Mouse (Mus musculus) midbrain, embryonic 13.5 days (tissue): ENCODE data around the gene Ubxn4. TPM values are rescaled to one million over a fixed set of nuclear protein-coding genes. Genes with fewer than 3 reads are reported as not detected.
A peak's percentile ranks its signal among the peaks of the same experiment; 100 is the strongest.
"Not testable (repeated sequence)": the region's sequence is repeated elsewhere in the genome, so short reads cannot be mapped to it uniquely, and the experiment has no call there.

Experiments used
- ATAC-seq: fragments of 200-750 bp; cut with Nextera tagmentation; 2 replicates; pipeline ENCODE4 v1.8.0; 2017; ENCODE audit warnings: mild to moderate bottlenecking, moderate TSS enrichment, moderate library complexity
- H3K27ac ChIP-seq: fragments of 300-500 bp; sonication (generic); 2 replicates; pipeline ENCODE4 v1.5.1; 2015; ENCODE audit warnings: inconsistent platforms, mild to moderate bottlenecking, moderate library complexity
- H3K27me3 ChIP-seq: fragments of 300-500 bp; sonication (generic); 2 replicates; pipeline ENCODE4 v1.6.1; 2015; ENCODE audit warnings: mild to moderate bottlenecking, inconsistent platforms
- H3K36me3 ChIP-seq: fragments of 300-500 bp; sonication (generic); 2 replicates; pipeline ENCODE4 v1.6.1; 2015; ENCODE audit warnings: mild to moderate bottlenecking, inconsistent platforms
- H3K4me1 ChIP-seq: fragments of 300-500 bp; sonication (generic); replicated peaks from 2 replicates; pipeline ENCODE4 v1.6.1; 2015; ENCODE audit warnings: inconsistent platforms
- H3K4me2 ChIP-seq: fragments of 300-500 bp; sonication (generic); replicated peaks from 2 replicates; pipeline ENCODE4 v1.6.1; 2015; ENCODE audit warnings: moderate library complexity, mild to moderate bottlenecking, inconsistent platforms
- H3K4me3 ChIP-seq: fragments of 300-500 bp; sonication (generic); replicated peaks from 2 replicates; pipeline ENCODE4 v1.5.1; 2015; ENCODE audit warnings: mild to moderate bottlenecking, inconsistent platforms
- H3K9ac ChIP-seq: fragments of 300-500 bp; sonication (generic); replicated peaks from 2 replicates; pipeline ENCODE4 v1.6.1; 2015; ENCODE audit warnings: mild to moderate bottlenecking, inconsistent platforms
- H3K9me3 ChIP-seq: fragments of 300-500 bp; sonication (generic); 2 replicates; pipeline ENCODE4 v1.6.1; 2016; ENCODE audit warnings: mild to moderate bottlenecking, inconsistent platforms
- WGBS: fragments of 180-500 bp; shearing (Covaris S2); methylation state at CpG from one replicate; pipeline ENCODE4 v1.1.7; 2015; 5-methylcytosine and 5-hydroxymethylcytosine counted together
- polyA plus RNA-seq: library from polyadenylated mRNA; unstranded; fragments of >200 nt; fragmentation: Nextera tagmentation; extraction: Ambion mirVana; gene quantifications from 2 replicates; pipeline ENCODE4 v1.2.1, GENCODE M21; 2015

The Ubxn4 gene
- 84.1 and 84.6 TPM in 2 replicates for polyA plus RNA-seq

- peaks cover 3% of the 10 kb centered on the region for H3K36me3 ChIP-seq
- peak within 1 kb of the TSS; percentile 94 for H3K4me2 ChIP-seq
- peak within 1 kb of the TSS; percentile 92 for H3K27ac ChIP-seq
- H3K27me3 ChIP-seq: no peaks in the 10 kb centered on the region
- ATAC-seq: peak; percentile 64
- H3K4me3 ChIP-seq: peak within 1 kb of the TSS; percentile 74
- H3K9me3 ChIP-seq: no peaks in the 10 kb centered on the region
- H3K4me1 ChIP-seq: peaks cover 23% of the 10 kb centered on the region
- WGBS: 8% methylated on average over 10 of the region's 10 CpGs
- peak within 1 kb of the TSS; percentile 87 for H3K9ac ChIP-seq
Observed at GRCm38 (mm10) chr1:128243627-128243995, at the start of gene Ubxn4. Gene Ubxn4, plus strand, starts transcription at chr1:128243964.

GRCm38 (mm10) chr1:128194011-128194410 is 49.8 kb upstream of the Ubxn4 start:
- Histone ChIP-seq H3K27ac (no peak overlapping the region), H3K27me3 (no peaks in the 10 kb centered on the region), H3K4me1 (no peaks in the 10 kb centered on the region), H3K4me3 (no peak overlapping the region), H3K36me3 (peaks cover 42% of the 10 kb centered on the region), H3K9ac (no peak overlapping the region), H3K9me3 (no peaks in the 10 kb centered on the region), H3K4me2 (no peak overlapping the region)
- WGBS: 85% methylated on average over 2 of the region's 2 CpGs
- no peak for ATAC-seq

- peaks cover 44% of the 10 kb centered on the region for H3K36me3 ChIP-seq
- no peaks in the 10 kb centered on the region for H3K4me1 ChIP-seq
- 97% methylated on average over 1 of the region's 1 CpGs for WGBS
- no peak overlapping the region for H3K4me2 ChIP-seq
- H3K9me3 ChIP-seq: no peaks in the 10 kb centered on the region
- H3K9ac ChIP-seq: no peak overlapping the region
- H3K4me3 ChIP-seq: no peak overlapping the region
- H3K27ac ChIP-seq: no peak overlapping the region
- no peak for ATAC-seq
- H3K27me3 ChIP-seq: no peaks in the 10 kb centered on the region
Observed at GRCm38 (mm10) chr1:128197353-128197752, 46.4 kb upstream of the Ubxn4 start.

GRCm38 (mm10) chr1:128213261-128213660 is 30.5 kb upstream of the Ubxn4 start:
- H3K27ac ChIP-seq: no peak overlapping the region
- no peak overlapping the region for H3K9ac ChIP-seq
- no peak overlapping the region for H3K4me3 ChIP-seq
- no peak for ATAC-seq
- H3K9me3 ChIP-seq: no peaks in the 10 kb centered on the region
- no peaks in the 10 kb centered on the region for H3K27me3 ChIP-seq
- peaks cover 34% of the 10 kb centered on the region for H3K36me3 ChIP-seq
- 84% methylated on average over 5 of the region's 5 CpGs for WGBS
- H3K4me1 ChIP-seq: no peaks in the 10 kb centered on the region
- H3K4me2 ChIP-seq: no peak overlapping the region

- no peak overlapping the region for H3K27ac ChIP-seq
- WGBS: 93% methylated on average over 2 of the region's 2 CpGs
- no peaks in the 10 kb centered on the region for H3K4me1 ChIP-seq
- no peaks in the 10 kb centered on the region for H3K27me3 ChIP-seq
- ATAC-seq: no peak
- peaks cover 52% of the 10 kb centered on the region for H3K36me3 ChIP-seq
- H3K9ac ChIP-seq: no peak overlapping the region
- H3K4me3 ChIP-seq: no peak overlapping the region
- no peak overlapping the region for H3K4me2 ChIP-seq
- no peaks in the 10 kb centered on the region for H3K9me3 ChIP-seq
Observed at GRCm38 (mm10) chr1:128221886-128222285, 21.9 kb upstream of the Ubxn4 start.

GRCm38 (mm10) chr1:128223304-128223703 is 20.5 kb upstream of the Ubxn4 start:
- Histone ChIP-seq H3K9ac (no peak overlapping the region), H3K27me3 (no peaks in the 10 kb centered on the region), H3K27ac (no peak overlapping the region), H3K4me3 (no peak overlapping the region), H3K4me2 (no peak overlapping the region), H3K4me1 (no peaks in the 10 kb centered on the region), H3K36me3 (peaks cover 50% of the 10 kb centered on the region), H3K9me3 (no peaks in the 10 kb centered on the region)
- no peak for ATAC-seq
- 78% methylated on average over 1 of the region's 1 CpGs for WGBS

GRCm38 (mm10) chr1:128235181-128235580 is 8.6 kb upstream of the Ubxn4 start:
- no peak overlapping the region for H3K4me2 ChIP-seq
- no peaks in the 10 kb centered on the region for H3K4me1 ChIP-seq
- no peak overlapping the region for H3K4me3 ChIP-seq
- no peak for ATAC-seq
- H3K9ac ChIP-seq: no peak overlapping the region
- no peaks in the 10 kb centered on the region for H3K9me3 ChIP-seq
- WGBS: 98% methylated on average over 4 of the region's 4 CpGs
- peaks cover 68% of the 10 kb centered on the region for H3K36me3 ChIP-seq
- H3K27me3 ChIP-seq: no peaks in the 10 kb centered on the region
- no peak overlapping the region for H3K27ac ChIP-seq

GRCm38 (mm10) chr1:128243996-128244726 is 397 bp downstream of the Ubxn4 start:
- WGBS: under 1% methylated on average over 71 of the region's 71 CpGs
- Histone ChIP-seq H3K4me2 (peak overlapping the region; percentile 94), H3K9me3 (no peaks in the 10 kb centered on the region), H3K4me3 (peak overlapping the region; percentile 74), H3K36me3 (peaks cover under 1% of the 10 kb centered on the region; the same call in 1 of the 2 replicates), H3K27me3 (no peaks in the 10 kb centered on the region), H3K27ac (peak overlapping the region; percentile 92), H3K4me1 (peaks cover 23% of the 10 kb centered on the region), H3K9ac (peak overlapping the region; percentile 87)
- peak; percentile 95 for ATAC-seq

GRCm38 (mm10) chr1:128244727-128245355 is 1.1 kb downstream of the Ubxn4 start:
- Histone ChIP-seq H3K9ac (peak overlapping the region; percentile 87), H3K27ac (peak overlapping the region; percentile 92), H3K4me1 (peaks cover 23% of the 10 kb centered on the region), H3K9me3 (no peaks in the 10 kb centered on the region), H3K4me2 (peak overlapping the region; percentile 94), H3K4me3 (peak overlapping the region; percentile 74), H3K36me3 (no peaks in the 10 kb centered on the region; the same call in 1 of the 2 replicates), H3K27me3 (no peaks in the 10 kb centered on the region)
- 2% methylated on average over 19 of the region's 19 CpGs for WGBS
- peak; percentile 63 for ATAC-seq

GRCm38 (mm10) chr1:128267061-128267460 is 23.3 kb downstream of the Ubxn4 start:
- not testable (repeated sequence) for H3K27ac ChIP-seq, H3K27me3 ChIP-seq, H3K4me1 ChIP-seq, H3K4me3 ChIP-seq, H3K4me2 ChIP-seq, H3K9ac ChIP-seq, H3K9me3 ChIP-seq, ATAC-seq
- 81% methylated on average over 7 of the region's 7 CpGs for WGBS
- H3K36me3 ChIP-seq: peaks cover 86% of the 10 kb centered on the region

- whole genome bisulfite sequencing: 97% methylated on average over 3 of the region's 3 CpGs
- peaks cover 91% of the 10 kb centered on the region for H3K36me3 ChIP-seq
- no peak overlapping the region for H3K9ac ChIP-seq
- no peak overlapping the region for H3K4me3 ChIP-seq
- no peak overlapping the region for H3K4me2 ChIP-seq
- no peaks in the 10 kb centered on the region for H3K4me1 ChIP-seq
- no peaks in the 10 kb centered on the region for H3K9me3 ChIP-seq
- H3K27me3 ChIP-seq: no peaks in the 10 kb centered on the region
- no peak for ATAC-seq
- H3K27ac ChIP-seq: no peak overlapping the region
Observed at GRCm38 (mm10) chr1:128270731-128271130, 27.0 kb downstream of the Ubxn4 start.

- Histone ChIP-seq H3K27me3 (no peaks in the 10 kb centered on the region), H3K4me3 (no peak overlapping the region), H3K4me2 (no peak overlapping the region), H3K4me1 (no peaks in the 10 kb centered on the region), H3K27ac (no peak overlapping the region), H3K9me3 (no peaks in the 10 kb centered on the region), H3K9ac (no peak overlapping the region), H3K36me3 (peaks cover 89% of the 10 kb centered on the region)
- ATAC-seq: no peak
- WGBS: 100% methylated on average over 1 of the region's 1 CpGs
Observed at GRCm38 (mm10) chr1:128275908-128276307, 32.1 kb downstream of the Ubxn4 start.
